Mouse (Mus musculus) pancreas, adult 10 weeks (tissue): ENCODE data around the gene Rce1. TPM values are rescaled to one million over a fixed set of nuclear protein-coding genes. Genes with fewer than 3 reads are reported as not detected.

Source experiments
- polyA plus RNA-seq: library from polyadenylated mRNA; stranded (reverse); fragments of 350-450 nt; fragmentation: Illumina TruSeq; extraction: RNeasy Lipid Tissue Mini Kit (QIAGEN cat#74804); gene quantifications from one replicate; pipeline ENCODE4 v1.2.3, GENCODE M21; 2015; ENCODE audit warnings: low read depth, low replicate concordance; ENCODE audit not compliant: insufficient read depth

The Rce1 gene
- 9.0 TPM for polyA plus RNA-seq

DNA sequence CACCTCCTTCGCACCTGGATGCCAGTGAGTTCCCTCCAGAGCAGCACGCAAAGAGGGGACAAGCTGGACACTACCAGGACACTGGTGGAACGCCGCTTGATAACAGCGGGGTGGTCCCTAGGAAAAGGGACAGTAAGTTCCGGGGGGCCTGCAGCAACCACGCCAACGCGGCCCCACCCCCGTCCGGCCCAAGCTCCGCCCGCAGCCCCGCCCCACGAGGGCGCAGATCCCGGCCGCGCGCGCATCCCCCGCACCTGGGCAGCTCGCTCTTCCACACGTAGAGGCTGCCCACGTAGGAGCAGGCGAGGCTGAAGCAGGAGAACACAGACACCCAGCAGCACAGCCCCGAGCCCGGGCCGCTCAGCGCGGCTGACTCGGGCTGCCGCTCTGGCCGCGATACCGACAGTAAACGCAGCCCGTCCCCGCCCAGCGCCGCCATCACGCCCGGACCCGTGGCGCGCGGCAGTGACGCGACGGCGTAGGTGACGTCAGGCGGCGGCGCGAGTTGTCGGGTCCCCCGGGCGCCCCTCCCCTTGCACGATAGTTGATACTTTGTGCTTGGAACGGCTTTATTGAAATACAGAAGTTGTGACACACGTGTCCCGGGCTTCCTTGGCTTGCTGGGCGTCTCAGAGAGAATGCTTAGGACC is at the start of gene Rce1:
Gene Rce1, minus strand, starts transcription at position 463 of the 650 bp plus-strand sequence.

DNA sequence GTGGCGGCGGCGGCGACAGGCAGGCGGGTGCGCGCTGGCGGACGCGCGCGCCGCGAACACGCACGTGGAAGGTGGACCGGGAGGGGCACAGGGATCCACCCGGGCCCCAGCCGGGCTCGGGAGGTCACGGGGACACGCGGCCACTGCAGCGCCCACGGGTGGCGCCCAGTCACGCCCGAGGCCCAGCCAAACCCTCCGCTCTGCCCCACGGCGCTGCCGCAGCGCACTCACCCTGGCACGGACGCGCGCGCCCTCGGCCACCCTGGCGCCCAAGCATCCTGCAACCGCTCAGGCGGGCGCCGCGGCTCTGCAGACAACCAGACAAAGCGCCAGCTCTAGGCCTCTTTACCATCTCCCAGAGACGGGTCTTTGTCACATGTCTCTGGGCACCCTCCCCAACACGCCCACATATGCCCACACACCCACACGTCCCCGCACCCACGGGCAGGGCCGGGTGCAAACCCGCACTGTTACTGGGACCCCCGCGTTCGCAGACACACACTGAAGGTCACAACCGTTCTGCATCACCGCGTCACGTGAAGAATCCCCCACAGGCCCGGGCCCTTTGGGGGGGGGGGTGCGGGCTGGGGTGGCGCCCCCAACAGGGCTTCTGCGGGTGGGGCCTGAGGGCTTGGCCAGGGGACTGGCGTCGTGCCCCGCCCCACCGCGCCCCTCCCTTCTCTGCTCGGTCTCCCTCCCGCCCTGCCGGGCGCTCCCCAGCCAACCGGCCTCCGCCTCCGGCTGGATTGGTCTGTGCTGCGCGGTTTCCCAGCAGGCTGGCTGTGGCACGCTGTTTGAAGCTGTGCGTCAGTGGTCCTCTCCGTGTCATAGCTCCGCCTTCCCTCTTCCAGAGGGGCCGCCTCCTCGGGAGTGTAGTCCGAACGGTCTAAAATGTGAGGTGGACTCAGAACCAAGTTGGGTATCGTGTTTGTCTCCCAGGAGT is 10.0 kb downstream of the Rce1 start, which contains the start of gene Lrfn4:
Gene Lrfn4, minus strand, starts transcription at position 517 of the 943 bp plus-strand sequence.

Other genes starting within 250 kb of the Rce1 start
- 13.1 TPM for gene Kdm2a, start 227.4 kb downstream of the Rce1 start, polyA plus RNA-seq
- gene Rhod, start 186.2 kb downstream of the Rce1 start, polyA plus RNA-seq = 1.5 TPM
- 0.22 TPM for gene Syt12, start 148.2 kb downstream of the Rce1 start, polyA plus RNA-seq
- gene 2010003K11Rik, start 127.1 kb downstream of the Rce1 start, polyA plus RNA-seq = not detected
- 13.1 TPM for gene Pcx, start 115.2 kb downstream of the Rce1 start, polyA plus RNA-seq
- 2.9 TPM for gene Lrfn4, start 10.0 kb downstream of the Rce1 start, polyA plus RNA-seq
- gene Gm960, start 73.0 kb upstream of the Rce1 start, polyA plus RNA-seq = not detected
- 1.9 TPM for gene Sptbn2, start 85.5 kb upstream of the Rce1 start, polyA plus RNA-seq
- gene Rbm4b, start 130.9 kb upstream of the Rce1 start, polyA plus RNA-seq = 4.6 TPM
- 7.2 TPM for gene Rbm4, start 168.3 kb upstream of the Rce1 start, polyA plus RNA-seq
- 13.6 TPM for gene Gm21992, start 186.0 kb upstream of the Rce1 start, polyA plus RNA-seq
- 5.8 TPM for gene Rbm14, start 186.0 kb upstream of the Rce1 start, polyA plus RNA-seq
- gene Ccs, start 213.7 kb upstream of the Rce1 start, polyA plus RNA-seq = 30.0 TPM
- gene Ccdc87, start 213.7 kb upstream of the Rce1 start, polyA plus RNA-seq = not detected
- 21.8 TPM for gene Ctsf, start 229.5 kb upstream of the Rce1 start, polyA plus RNA-seq